Mouse (Mus musculus) layer of hippocampus, postnatal 36 days (tissue): Measurements from ENCODE around the gene Dlst. TPM values are rescaled to one million over a fixed set of nuclear protein-coding genes. Genes with fewer than 3 reads are reported as not detected.
A peak's percentile ranks its signal among the peaks of the same experiment; 100 is the strongest.

Experiments
- DNase-seq, 2 experiments: peaks; one replicate each; pipeline ENCODE4 v3.0.0; 2022
- total RNA-seq, 2 experiments: library from RNA; stranded (reverse); gene quantifications; 2 replicates each; pipeline ENCODE4 v1.2.3; 2021

Gene Dlst
- 100 to 1,000 TPM; 145 to 152 TPM for total RNA-seq

DNA sequence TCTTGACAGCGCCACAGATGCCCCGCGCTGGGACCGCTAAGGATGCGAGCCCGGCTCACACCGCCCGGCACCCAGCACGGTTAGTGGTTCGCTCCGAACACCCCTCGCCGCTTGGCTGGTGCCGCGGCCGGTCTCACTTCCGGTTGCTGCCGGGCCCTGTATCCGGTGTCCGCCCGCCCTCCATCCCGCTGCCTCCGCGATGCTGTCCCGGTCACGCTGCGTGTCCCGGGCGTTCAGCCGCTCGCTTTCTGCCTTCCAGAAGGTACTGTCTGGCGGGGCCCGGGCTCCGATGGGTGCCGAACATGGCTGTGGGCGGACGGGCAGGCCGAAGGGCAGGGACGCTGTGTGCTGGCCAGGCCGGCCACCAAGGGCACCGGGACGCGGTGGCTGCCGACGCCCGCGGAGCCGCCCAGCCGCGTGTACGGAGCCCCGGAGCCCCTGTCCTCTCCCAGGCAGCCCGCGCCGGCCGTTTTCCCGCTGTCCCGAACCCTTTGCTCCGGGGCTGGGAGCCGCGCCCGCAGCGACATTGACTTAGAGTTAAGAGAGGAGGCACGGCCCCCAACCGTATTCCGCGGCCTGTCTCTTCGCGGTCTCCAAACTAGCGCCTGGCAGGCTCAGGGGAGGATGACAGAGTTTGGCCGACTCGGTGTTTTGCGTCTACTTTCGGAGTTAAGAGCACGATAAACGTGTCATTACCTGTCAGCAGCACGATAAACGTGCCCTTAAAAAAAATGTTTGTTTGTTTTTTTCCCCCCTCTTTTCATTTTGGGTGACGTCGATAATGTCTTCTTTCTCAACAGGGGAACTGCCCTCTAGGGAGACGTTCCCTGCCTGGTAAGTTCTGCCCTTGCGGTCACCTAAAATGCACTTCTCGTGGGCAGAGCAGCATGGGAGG, at the start of gene Dlst, which contains the start of gene Prox2:
Dlst (plus strand) TSS at position 136 of the 895 bp plus-strand sequence.
Prox2 (minus strand) TSS at position 62 of the 895 bp plus-strand sequence.
- peak; percentile 88 to 89 for DNase-seq

DNA sequence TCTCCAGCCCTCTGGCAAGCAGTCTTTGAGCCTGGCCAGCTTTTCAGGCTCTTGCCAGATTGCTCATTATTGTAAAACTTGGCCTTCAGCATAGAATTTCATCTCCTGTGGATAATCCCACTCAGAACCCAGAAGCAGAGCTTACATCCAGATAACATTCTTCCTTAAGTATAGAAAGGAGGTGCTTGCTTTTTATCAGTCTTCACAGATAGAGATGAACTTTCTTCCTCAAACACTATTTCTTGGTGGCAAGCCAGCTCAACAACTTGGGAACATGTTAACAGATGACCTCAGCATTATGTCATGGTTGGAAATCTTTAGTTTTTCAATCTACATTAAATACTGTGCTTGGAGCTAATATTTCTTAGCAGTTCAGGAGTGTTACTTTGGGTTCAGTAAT, 39.6 kb upstream of the Dlst start:
- DNase-seq, result no peak

DNA sequence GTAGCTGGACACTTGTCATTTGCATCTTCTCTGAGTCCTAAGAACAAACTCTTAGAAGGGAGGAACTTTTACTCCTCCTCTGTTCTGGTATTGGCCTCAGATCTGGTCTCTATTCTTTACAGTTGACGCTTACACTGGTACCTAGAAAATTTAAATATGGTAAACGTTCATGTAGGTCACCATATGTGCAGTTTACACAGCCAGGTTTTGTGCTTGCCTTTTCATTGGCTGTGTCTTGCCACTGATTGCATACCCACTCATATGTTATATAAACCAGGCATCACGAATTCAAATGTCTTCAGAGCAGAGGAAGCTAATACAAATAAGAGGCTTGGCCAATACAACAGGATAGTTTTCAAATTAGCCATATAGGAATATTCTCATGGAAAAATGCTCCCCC, 33.5 kb upstream of the Dlst start:
- no peak for DNase-seq

GRCm38 (mm10) chr12:85084257-85084656, 26.4 kb upstream of the Dlst start:
- no peak for DNase-seq

DNA sequence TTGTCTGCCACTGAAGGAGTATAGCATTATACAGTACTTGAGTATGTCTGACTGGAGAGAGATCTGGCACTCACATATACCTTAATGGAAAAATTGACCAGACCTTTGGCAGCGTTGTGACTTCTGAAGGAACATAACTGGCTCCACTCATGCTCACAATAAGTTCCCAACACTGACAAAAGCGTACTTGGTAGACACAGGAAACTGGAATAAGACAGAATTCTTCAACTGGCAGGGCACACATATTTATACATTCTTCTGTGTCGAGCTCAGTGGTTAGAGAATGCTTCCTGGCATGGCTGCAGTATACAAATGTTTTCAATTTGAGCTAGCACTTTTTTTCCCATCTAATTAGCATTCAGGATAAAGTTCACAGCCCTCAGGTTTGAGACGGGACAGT, 25.7 kb upstream of the Dlst start:
- no peak for DNase-seq

GRCm38 (mm10) chr12:85087845-85088244, 22.8 kb upstream of the Dlst start:
- DNase-seq, result no peak

DNA sequence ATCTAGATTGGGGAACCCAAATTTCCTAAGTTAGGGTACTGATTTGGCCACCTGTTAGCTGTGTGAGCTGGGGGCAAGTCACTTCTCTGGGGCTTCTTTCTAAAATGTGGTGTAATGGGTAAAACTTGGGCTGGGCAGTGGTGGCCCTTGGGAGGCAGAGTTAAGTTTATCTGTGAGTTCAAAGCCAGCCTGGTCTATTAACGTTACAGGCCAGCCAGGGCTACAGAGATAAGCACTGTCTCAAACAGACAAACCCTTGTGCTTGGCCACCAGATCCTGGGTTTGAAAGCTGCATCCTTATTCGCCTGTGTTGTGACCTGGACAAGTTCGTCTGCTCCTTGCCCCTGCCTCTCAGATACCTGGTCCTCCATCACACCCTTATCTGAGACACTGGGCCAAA, 19.4 kb upstream of the Dlst start:
- no peak for DNase-seq

DNA sequence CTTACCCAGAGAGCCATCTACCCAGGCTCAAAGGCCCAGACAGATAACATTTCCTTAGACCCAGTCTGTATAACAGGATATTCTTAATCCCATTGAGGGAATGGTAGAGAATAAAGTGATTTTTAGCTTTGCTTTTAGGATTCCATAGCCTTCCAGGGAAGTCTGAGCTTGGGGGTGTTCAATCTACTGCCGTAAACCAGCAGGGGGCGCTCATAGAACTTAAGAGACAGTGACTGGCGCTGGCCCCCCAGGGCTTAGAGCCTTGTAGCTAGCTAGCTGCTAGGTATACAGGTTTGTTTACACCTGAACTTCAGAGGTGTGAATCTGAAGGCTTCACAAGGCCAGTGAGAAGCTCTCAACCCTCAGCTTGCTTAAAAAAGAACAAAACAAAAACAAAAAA, 18.4 kb upstream of the Dlst start:
- DNase-seq, result peak; percentile 49 to 61

- peak; percentile 55 to 56 for DNase-seq
Measured at GRCm38 (mm10) chr12:85094010-85094409, 16.6 kb upstream of the Dlst start.

DNA sequence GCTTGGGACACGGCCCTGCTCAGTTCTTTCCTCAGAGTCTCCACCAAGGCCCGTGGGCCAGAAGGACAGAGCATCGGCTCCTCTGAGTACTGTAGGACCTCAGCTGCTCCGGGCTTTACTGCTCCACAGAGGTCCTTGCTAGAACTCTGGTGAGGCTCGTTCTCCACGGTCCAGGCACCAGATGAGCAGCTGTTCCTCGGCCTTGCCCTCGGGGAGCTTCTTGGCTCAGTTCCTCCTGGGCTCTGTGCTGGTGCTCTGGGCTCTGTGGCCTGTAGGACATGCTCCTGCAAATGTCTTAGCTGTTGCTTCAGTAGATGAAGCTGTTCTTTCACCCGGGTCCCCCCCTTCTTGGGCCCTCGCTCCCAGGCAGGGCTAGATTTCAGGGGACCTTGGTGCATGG, 15.9 kb upstream of the Dlst start:
- no peak for DNase-seq

DNA sequence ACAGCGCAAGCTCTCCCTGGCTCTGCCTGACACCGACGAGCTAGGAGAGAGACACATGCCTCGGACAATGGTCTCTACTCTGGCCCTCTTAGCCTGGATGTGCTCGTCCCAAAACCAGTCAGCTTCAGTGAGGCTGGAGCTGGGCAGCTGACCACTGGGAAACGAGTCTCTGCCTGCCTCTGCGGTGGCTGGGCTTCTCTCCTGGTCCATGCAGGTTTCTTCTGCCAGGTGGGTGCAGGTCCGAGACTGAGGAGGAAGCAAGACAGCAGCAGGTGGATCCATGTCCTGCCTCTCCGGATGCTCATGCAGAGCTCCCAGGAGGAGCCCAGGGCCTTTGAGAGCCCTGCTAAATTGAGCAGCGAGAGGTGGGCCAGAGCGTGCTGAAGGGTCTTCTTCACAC, 15.5 kb upstream of the Dlst start:
- no peak for DNase-seq

DNA sequence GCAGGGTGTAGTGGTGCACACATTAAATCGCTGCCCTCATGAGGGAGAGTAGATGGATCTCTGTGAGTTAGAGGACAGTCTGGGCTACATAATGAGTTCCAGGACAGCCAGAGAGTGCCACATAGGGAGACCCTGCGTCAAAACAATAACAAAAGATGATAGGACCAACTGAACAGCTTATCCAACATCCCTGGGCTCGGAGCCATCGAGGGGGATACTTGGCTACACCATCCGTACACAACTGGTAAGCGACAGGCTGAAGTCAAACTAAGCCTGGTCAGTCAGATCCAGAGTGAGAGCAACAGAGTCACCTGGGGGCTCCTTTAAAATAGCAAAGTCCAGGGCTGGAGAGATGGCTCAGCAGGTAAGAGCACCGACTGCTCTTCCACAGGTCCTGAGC, 14.8 kb upstream of the Dlst start:
- no peak for DNase-seq

DNA sequence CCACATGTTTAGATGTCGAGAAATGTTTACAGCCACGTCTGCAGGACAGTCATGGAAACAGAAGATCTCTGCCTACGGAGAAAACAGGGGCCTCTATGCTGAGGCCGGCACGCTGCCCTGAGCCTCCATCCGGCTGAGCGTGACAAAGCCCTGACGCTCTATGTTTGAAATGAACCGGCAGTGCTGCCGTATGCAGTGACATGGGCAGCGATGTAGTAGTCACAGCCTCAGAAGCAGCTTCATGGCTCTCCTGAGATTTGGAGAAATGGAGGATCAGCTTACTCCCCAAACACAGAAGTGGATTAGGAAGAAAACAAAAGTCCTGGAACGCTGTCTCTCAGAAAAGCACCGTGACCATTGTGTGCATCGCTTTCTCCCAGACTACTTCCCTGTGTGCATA, 9.6 kb upstream of the Dlst start:
- DNase-seq, result no peak

GRCm38 (mm10) chr12:85101521-85102106, 9.0 kb upstream of the Dlst start:
- DNase-seq, result no peak

- no peak for DNase-seq
Measured at GRCm38 (mm10) chr12:85103096-85103495, 7.5 kb upstream of the Dlst start.

DNA sequence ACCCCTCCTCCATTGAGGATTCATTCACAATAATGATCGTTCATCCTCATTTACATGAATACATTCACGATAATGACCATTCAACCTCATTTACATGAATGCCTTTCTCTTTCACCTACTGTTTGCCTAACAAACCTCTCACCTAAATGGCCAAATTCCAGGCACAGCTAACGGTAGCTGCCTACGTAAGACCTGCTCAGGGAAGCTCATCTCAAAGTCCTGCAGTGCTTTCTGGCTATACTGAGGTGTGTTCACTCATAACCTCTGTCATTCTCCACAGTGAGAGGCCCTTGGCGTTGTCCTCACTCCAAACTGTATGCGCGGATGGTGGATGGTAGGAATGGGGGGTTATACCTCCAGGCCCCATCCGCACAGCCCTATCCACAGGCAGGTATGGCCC, 5.8 kb upstream of the Dlst start:
- DNase-seq, result no peak

- no peak for DNase-seq
Measured at GRCm38 (mm10) chr12:85106292-85106691, 4.3 kb upstream of the Dlst start.

- no peak for DNase-seq
Measured at GRCm38 (mm10) chr12:85108643-85109042, 2.0 kb upstream of the Dlst start.

DNA sequence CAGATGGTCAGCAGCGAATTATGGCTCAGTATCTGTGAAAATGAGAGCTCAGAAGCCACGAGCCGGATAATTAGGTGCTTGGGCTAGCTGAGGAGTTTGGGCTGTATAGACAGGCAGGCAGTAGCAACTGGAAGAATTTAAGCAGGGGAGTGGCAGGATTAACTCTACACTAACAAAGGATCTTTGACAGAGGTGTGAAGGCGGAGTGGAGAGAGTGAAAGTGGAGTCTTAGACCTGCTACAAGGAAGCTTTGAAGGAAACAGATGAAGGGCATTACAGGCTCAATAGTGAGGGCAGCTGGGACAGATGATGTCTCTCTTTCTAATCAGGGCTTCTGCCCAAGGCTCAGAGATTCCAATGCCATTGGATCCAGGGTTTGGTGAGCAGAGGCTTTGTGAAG, 1.2 kb upstream of the Dlst start:
- no peak for DNase-seq

GRCm38 (mm10) chr12:85110011-85110697, 479 bp upstream of the Dlst start:
- DNase-seq, result no peak

DNA sequence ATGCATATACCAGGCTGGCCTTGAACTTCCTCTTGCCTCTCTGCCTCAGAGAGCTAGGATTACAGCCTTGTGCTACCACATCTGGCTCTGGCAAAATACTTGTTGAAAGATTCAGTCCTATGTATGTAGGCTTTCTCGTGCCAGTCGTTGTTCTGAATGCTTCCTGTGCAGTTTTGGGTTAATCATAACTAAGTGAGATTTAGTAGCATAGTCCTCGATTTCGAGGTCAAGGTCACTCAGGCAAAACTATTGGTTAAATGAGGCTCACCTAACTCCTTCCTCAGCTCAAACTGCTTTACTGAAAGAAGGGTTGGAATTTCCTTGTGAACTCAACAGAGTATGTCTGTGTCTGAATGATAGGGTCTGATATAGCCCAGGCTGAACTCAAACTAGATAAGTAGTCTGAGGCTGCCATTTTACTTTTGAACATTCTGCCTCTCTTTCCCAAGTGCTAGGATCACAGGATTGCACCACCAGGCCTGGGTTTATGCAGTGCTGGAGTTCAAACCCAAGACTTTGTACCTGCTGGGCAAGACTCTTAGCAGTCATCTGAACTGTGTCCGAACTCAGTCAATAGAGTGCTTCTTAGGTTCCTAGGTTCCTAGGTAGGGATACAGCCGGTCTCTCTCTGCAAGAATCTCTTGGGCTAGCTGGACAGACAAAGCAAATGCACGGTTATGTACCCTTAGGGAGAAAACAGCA, 2.1 kb downstream of the Dlst start:
- DNase-seq, result no peak

DNA sequence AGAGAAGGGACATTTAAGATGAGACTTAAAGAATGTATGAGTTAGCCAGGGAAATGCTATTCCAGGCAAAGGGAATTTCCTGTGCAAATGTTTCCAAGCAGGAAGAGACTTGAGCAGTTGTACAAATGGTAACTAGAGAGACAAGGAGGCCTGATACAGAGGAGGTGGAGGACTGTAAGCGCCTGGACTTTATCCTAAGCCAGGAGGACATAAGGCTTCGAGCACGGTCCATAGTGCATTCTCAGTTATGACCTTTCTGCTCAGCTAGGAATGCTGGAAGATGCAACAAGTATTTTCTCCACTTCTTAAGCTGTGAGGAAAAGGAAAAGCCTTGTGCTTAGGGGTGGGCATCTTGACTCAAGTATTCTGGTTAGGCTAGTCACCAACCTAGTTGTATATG, 2.7 kb downstream of the Dlst start:
- DNase-seq, result no peak

DNA sequence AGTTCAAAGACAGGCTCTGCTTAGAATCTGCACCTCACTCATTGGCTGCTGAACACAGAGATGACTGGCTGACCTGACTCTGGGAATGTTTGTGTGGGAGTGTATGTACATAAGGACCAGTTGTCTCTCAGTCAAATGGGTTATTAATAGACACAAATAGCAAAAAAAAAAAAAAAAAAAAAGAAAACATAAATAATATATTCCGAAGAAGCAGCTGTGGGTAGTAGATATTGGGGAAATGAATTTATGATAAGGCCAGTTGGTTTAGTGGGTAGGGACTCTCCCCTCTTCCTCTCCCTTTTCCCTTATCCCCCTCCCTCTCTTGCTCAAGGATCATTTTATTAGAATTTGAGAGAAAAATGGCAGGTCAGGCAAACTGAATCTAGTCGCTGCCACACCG, 3.3 kb downstream of the Dlst start:
- no peak for DNase-seq
